Mouse (Mus musculus): ENCODE measurements at regions not wholly inside any gene's neighbourhood (a gene's known extent, or its start where the extent isn't known, plus 50 kb on each side); places are given as distances from the start of the nearest gene placed in this dataset.

- no peak for TF ChIP-seq CTCF (IDR thresholded peaks at IDR 0.05; ENCODE audit: low read depth, low read length)
- TF ChIP-seq POLR2A (IDR thresholded peaks at IDR 0.05; ENCODE audit: borderline replicate concordance, low read depth, low read length), result no peak
Measured at GRCm38 (mm10) chr4:94190940-94191339, 365.4 kb upstream of the Gm10306 start.
